Mouse (Mus musculus) hindbrain, postnatal 0 days (tissue): Measurements from ENCODE around the gene Olfr49. TPM values are rescaled to one million over a fixed set of nuclear protein-coding genes. Genes with fewer than 3 reads are reported as not detected.

ENCODE experiments used
- ATAC-seq: fragments of 200-750 bp; cut with Nextera tagmentation; 2 replicates; pipeline ENCODE4 v1.8.0; 2017; ENCODE audit warnings: mild to moderate bottlenecking, moderate TSS enrichment, moderate library complexity
- DNase-seq: peaks from one replicate; pipeline ENCODE4 v3.0.0-alpha.2; 2015; ENCODE audit warnings: low spot score
- H3K27ac ChIP-seq: fragments of 300-500 bp; sonication (generic); 2 replicates; pipeline ENCODE4 v1.5.1; 2014; ENCODE audit warnings: mild to moderate bottlenecking
- H3K27me3 ChIP-seq: fragments of 300-500 bp; sonication (generic); 2 replicates; pipeline ENCODE4 v1.6.1; 2014; ENCODE audit warnings: low read length, mixed read lengths; ENCODE audit not compliant: insufficient read depth
- H3K36me3 ChIP-seq: fragments of 300-500 bp; sonication (generic); 2 replicates; pipeline ENCODE4 v1.6.1; 2014; ENCODE audit warnings: low read length, mixed read lengths; ENCODE audit not compliant: insufficient read depth
- H3K4me1 ChIP-seq: fragments of 300-500 bp; sonication (generic); 2 replicates; pipeline ENCODE4 v1.6.1; 2014; ENCODE audit warnings: antibody characterized with exemption, low read length, mixed read lengths; ENCODE audit not compliant: insufficient read depth
- H3K4me2 ChIP-seq: fragments of 300-500 bp; sonication (generic); 2 replicates; pipeline ENCODE4 v1.6.1; 2014; ENCODE audit warnings: low read depth, mild to moderate bottlenecking, low read length, moderate library complexity, mixed read lengths
- H3K4me3 ChIP-seq: fragments of 300-500 bp; sonication (generic); 2 replicates; pipeline ENCODE4 v1.5.1; 2014; ENCODE audit warnings: low read length
- H3K9ac ChIP-seq: fragments of 300-500 bp; sonication (generic); replicated peaks from 2 replicates; pipeline ENCODE4 v1.6.1; 2014; ENCODE audit warnings: mild to moderate bottlenecking, low read length, moderate library complexity, mixed read lengths
- H3K9me3 ChIP-seq: fragments of 300-500 bp; sonication (generic); 2 replicates; pipeline ENCODE4 v1.6.1; 2016; ENCODE audit warnings: low read length, mixed read lengths
- CTCF ChIP-seq: IDR thresholded peaks from 2 replicates; pipeline ENCODE4 v1.5.1; 2016; ENCODE audit warnings: antibody characterized with exemption, control low read depth, low read depth
- WGBS: fragments of 180-500 bp; shearing (Covaris S2); extraction: QIAGEN DNeasy Blood & Tissue Kit; methylation state at CpG from one replicate; pipeline ENCODE4 v1.1.7; 2014; 5-methylcytosine and 5-hydroxymethylcytosine counted together
- polyA plus RNA-seq: library from polyadenylated mRNA; unstranded; fragments of >200 nt; fragmentation: Nextera tagmentation; extraction: Ambion mirVana; gene quantifications from 2 replicates; pipeline ENCODE4 v1.2.1, GENCODE M21; 2015
- total RNA-seq: library from RNA; depleted of rRNA; stranded (reverse); fragments of >200 nt; gene quantifications from 2 replicates; pipeline ENCODE4 v1.2.3, GENCODE M21; 2014

Olfr49 gene
- total and polyA plus RNA-seq, 2 experiments from 2014 or later, result not detected

DNA sequence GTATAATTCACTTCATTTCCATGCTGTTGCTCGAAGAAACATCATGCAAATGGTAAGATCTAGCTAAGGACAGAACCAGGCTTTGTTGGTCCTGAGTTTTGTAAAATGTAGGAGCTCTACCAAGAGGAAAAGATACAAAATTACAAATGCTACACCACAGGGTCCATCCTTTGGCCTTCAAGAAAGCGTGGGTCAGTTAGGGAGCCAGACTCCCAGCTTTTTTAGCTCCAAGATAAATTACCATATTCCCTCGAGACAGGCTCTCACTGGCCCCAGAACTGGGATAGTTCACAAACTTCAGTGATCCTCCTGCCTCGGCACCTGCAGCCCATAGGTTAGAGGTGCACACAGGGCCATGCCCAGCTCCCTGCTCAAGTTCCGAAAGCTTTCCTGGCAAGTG lies 39.7 kb upstream of the Olfr49 start:
- H3K9ac ChIP-seq, result no peak overlapping the region
- H3K9me3 ChIP-seq, result no peaks in the 10 kb centered on the region
- DNase-seq (no peak), ATAC-seq (no peak)
- no peaks in the 10 kb centered on the region for H3K4me1 ChIP-seq
- no peak overlapping the region for H3K27ac ChIP-seq
- WGBS, result 75% methylated on average over 5 of the region's 5 CpGs
- no peak overlapping the region for H3K4me3 ChIP-seq
- H3K27me3 ChIP-seq, result no peaks in the 10 kb centered on the region
- no peaks in the 10 kb centered on the region for H3K36me3 ChIP-seq
- H3K4me2 ChIP-seq, result no peak overlapping the region
- no peak for TF ChIP-seq CTCF

DNA sequence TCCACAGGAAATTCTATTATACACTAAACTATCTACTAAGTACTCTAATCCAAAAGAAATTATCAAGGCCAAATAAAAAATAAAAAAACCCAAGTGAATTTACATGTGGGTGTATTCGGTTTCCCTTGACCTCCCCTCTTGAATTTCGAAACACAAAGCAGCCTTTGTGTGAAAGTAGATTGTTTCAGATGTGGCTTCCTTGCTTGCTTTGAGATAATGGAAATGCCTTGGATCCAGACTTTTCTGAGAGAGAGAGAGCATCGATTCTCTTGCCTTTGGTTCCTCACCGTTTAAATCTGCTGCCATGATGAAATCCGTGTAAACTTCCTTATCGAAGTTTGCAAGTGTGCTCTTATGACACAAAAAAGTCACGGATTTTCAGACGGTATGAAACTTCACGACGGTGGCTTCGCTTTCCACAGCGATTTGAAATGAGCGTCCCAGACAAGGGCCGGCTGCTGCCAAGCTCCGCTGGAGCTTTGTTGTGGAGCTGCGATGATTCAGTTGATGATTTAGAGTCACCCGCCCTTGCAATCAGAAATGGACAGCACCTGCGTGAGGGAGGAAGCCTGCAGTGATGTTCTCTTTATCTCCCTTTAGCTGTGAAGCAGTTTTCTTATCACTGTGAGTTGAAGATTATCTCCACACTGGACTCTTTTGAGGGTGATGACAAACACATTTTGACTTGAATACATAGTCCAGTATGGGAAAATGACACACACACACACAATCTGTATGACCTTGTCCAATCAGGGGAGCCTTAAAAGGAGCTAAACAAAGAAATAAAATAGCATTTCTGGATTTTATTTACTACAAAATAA lies 37.0 kb upstream of the Olfr49 start:
- TF ChIP-seq CTCF, result no peak
- Histone ChIP-seq H3K4me2 (no peak overlapping the region), H3K9me3 (no peaks in the 10 kb centered on the region), H3K4me1 (no peaks in the 10 kb centered on the region), H3K36me3 (no peaks in the 10 kb centered on the region), H3K4me3 (no peak overlapping the region), H3K27me3 (no peaks in the 10 kb centered on the region), H3K9ac (no peak overlapping the region), H3K27ac (no peak overlapping the region)
- ATAC-seq (no peak), DNase-seq (no peak)
- WGBS, result 62% methylated on average over 18 of the region's 18 CpGs

DNA sequence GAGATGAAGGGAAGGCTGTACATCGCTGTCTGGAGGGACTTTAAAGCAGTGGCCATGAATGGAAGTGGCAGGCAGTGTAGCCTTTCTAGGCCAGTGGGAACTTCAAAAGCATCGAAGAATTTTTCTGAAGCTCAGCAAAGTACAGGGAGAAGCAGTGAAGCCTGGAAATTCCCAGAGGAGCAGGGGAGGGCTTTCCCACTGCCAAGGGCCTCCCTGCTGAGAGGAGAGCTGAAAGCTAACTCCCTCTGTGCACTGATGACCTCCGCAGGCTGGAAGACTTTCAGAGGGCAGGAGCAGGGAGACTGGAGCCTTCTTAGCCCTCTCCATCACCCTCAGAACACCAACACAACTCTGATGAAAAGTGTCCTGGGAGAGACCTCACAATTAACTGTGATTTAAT lies 27.0 kb upstream of the Olfr49 start:
- DNase-seq (no peak), ATAC-seq (no peak)
- H3K36me3 ChIP-seq, result no peaks in the 10 kb centered on the region
- no peak overlapping the region for H3K9ac ChIP-seq
- no peak overlapping the region for H3K4me2 ChIP-seq
- H3K4me1 ChIP-seq, result no peaks in the 10 kb centered on the region
- no peak for TF ChIP-seq CTCF
- H3K27ac ChIP-seq, result no peak overlapping the region
- H3K9me3 ChIP-seq, result no peaks in the 10 kb centered on the region
- H3K27me3 ChIP-seq, result no peaks in the 10 kb centered on the region
- WGBS, result 21% methylated on average over 3 of the region's 3 CpGs
- no peak overlapping the region for H3K4me3 ChIP-seq

GRCm38 (mm10) chr14:54300676-54301075 lies 15.9 kb upstream of the Olfr49 start:
- Histone ChIP-seq H3K4me2 (no peak overlapping the region), H3K4me3 (no peak overlapping the region), H3K27me3 (no peaks in the 10 kb centered on the region), H3K9me3 (peaks cover 4% of the 10 kb centered on the region; the same call in 1 of the 2 replicates), H3K9ac (no peak overlapping the region), H3K4me1 (no peaks in the 10 kb centered on the region), H3K36me3 (no peaks in the 10 kb centered on the region), H3K27ac (no peak overlapping the region)
- ATAC-seq (no peak), DNase-seq (no peak)
- no peak for TF ChIP-seq CTCF
- 92% methylated on average over 3 of the region's 3 CpGs for WGBS

GRCm38 (mm10) chr14:54300136-54300535 lies 15.4 kb upstream of the Olfr49 start:
- 84% methylated on average over 5 of the region's 5 CpGs for WGBS

GRCm38 (mm10) chr14:54276446-54276845 lies 8.3 kb downstream of the Olfr49 start:
- ATAC-seq (no peak), DNase-seq (no peak)
- Histone ChIP-seq H3K27me3 (no peaks in the 10 kb centered on the region), H3K9ac (no peak overlapping the region), H3K4me3 (no peak overlapping the region), H3K4me2 (no peak overlapping the region), H3K27ac (no peak overlapping the region), H3K4me1 (no peaks in the 10 kb centered on the region), H3K36me3 (no peaks in the 10 kb centered on the region), H3K9me3 (no peaks in the 10 kb centered on the region)
- no peak for TF ChIP-seq CTCF
- WGBS, result 94% methylated on average over 2 of the region's 2 CpGs

More at GRCm38 (mm10) chr14:54300136-54300535, 15.4 kb upstream of the Olfr49 start:
- H3K27ac ChIP-seq, result no peak overlapping the region
- H3K36me3 ChIP-seq, result no peaks in the 10 kb centered on the region
- H3K9ac ChIP-seq, result no peak overlapping the region
- no peaks in the 10 kb centered on the region for H3K4me1 ChIP-seq
- no peaks in the 10 kb centered on the region for H3K27me3 ChIP-seq
- no peak for ATAC-seq
- no peak for TF ChIP-seq CTCF
- H3K4me2 ChIP-seq, result no peak overlapping the region
- no peak overlapping the region for H3K4me3 ChIP-seq
- no peak for DNase-seq
- H3K9me3 ChIP-seq, result peaks cover 4% of the 10 kb centered on the region; the same call in 1 of the 2 replicates

DNA sequence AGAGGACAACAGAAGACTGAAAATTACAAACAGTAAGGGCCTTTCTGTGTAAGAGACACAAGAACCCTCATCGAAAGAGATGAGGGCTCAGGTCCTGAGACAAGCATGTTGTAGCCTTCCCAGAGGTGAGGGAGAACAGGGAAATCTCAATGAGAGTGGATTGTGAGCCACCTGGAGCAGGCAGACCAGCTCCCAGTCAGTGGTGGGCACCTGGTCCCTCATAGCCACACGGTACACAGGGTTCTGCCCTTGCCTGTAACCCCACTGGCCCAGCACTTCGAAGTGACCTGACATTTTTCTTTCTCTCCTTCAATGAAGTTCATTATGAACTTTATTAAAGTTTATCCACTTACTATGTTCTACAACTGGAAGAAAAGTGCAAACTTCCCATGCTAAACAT lies 12.0 kb downstream of the Olfr49 start:
- Histone ChIP-seq H3K27me3 (no peaks in the 10 kb centered on the region), H3K4me3 (no peak overlapping the region), H3K36me3 (peaks cover 4% of the 10 kb centered on the region; the same call in 1 of the 2 replicates), H3K27ac (no peak overlapping the region), H3K4me1 (no peaks in the 10 kb centered on the region), H3K9ac (no peak overlapping the region), H3K4me2 (no peak overlapping the region), H3K9me3 (no peaks in the 10 kb centered on the region)
- ATAC-seq (no peak), DNase-seq (no peak)
- WGBS, result 90% methylated on average over 3 of the region's 3 CpGs
- TF ChIP-seq CTCF, result no peak
